Mouse (Mus musculus) cerebellum, adult 8-10 months (tissue): ENCODE data around the gene Wwox.

ENCODE experiments used
- DNase-seq: peaks from one replicate; pipeline ENCODE4 v3.0.0; 2022

Wwox gene

DNA sequence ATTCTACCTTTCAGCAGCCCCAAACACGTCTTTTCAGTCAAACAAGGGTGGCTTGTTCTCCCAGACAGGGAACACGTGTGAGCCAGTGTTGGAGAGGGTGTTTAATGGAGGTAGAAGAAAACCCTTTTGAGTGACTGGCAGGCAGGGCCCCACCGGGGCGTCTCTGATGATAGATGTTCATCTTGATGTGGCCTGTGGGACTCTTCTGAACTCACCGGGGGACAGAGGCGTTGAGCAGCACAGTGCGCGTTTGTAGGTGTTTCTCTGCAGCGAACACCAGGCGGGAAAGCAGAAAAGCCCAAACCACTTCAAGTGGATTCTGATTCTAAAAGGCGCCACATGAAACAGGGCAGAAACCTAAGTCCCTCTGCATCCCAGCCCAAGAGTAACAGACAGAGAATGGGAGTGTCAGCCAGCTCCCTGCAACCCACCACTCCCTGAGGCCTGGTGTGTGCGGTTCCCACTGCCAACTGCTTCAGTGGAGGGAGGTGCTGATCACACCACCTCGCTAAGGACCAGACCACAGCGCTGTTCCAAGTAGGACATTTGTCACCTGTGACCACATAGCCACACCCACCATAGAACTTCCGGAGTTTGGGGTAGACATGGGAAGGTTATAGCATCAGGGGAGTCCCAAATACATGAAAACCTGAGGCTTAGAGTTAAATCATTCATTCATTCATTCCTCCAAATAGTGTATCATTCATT, 960.7 kb downstream of the Wwox start:
- no peak for DNase-seq
